ENCODE assay signal across 24 mouse cellular contexts in genomic region chr7:73718497-73719007, GRCm38 (mm10). TPM values are rescaled to one million over a fixed set of nuclear protein-coding genes. Genes with fewer than 3 reads are reported as not detected.
A peak's percentile ranks its signal among the peaks of the same experiment; 100 is the strongest.
DNase-seq lines count a peak whose midpoint lies in the region; ATAC-seq and TF ChIP-seq lines count a peak whose summit lies in the region.
"Had no signal": no experiment of that assay in that cellular context is flagged by ENCODE, and none has a peak within 500 bp of the region (broad histone marks: within the 10 kb centered on the region; RNA-seq: fewer than 3 reads in every experiment).

No protein-coding gene starts in this region.

- H3K4me1 ChIP-seq in forebrain, postnatal 0 days (ENCODE audit: insufficient read depth) = no peaks in the 10 kb centered on the region
- H3K4me1 ChIP-seq in forebrain, embryonic 11.5 days (replicated peaks; ENCODE audit: control insufficient read depth, insufficient read depth, low read length) = no peaks in the 10 kb centered on the region
- peaks cover 38% of the 10 kb centered on the region for H3K4me1 ChIP-seq in heart, embryonic 13.5 days
- H3K4me1 ChIP-seq in intestine, embryonic 16.5 days (ENCODE audit: control insufficient read depth, insufficient read depth, low read length) = 0 out of 2 replicates have a peak, but pooled peaks cover 3% of the 10 kb centered on the region
- H3K4me1 ChIP-seq in intestine, postnatal 0 days (replicated peaks; ENCODE audit: control insufficient read depth, insufficient read depth, low read length) = no peaks in the 10 kb centered on the region

- DNase-seq in forebrain, postnatal 0 days = no peak
- no peak for DNase-seq in forebrain, embryonic 11.5 days (ENCODE audit: low spot score)
- no peak for DNase-seq in heart, postnatal 14 days
- peak; percentile 38 for DNase-seq in retina, embryonic 14.5 days (ENCODE audit: low spot score)
- DNase-seq in retina, postnatal 1 day = no peak
- DNase-seq: B cell, adult 2 months; cerebellum, adult 11 months; cerebellum, adult 8-10 months; cerebellum, postnatal 14 days; embryo, embryonic 11 days; gastrocnemius, postnatal 25 days had no signal

- no peak overlapping the region for H3K9ac ChIP-seq in forebrain, postnatal 0 days
- H3K9ac ChIP-seq in forebrain, embryonic 11.5 days (ENCODE audit: low read length) = no peak overlapping the region
- H3K9ac ChIP-seq in heart, embryonic 13.5 days = no peak overlapping the region
- no peak overlapping the region for H3K9ac ChIP-seq in intestine, embryonic 16.5 days (ENCODE audit: low read depth, low read length)
- H3K9ac ChIP-seq in intestine, postnatal 0 days (ENCODE audit: low read depth, low read length) = no peak overlapping the region
- H3K9ac ChIP-seq: embryonic facial prominence, embryonic 15.5 days; forebrain, embryonic 15.5 days; heart, embryonic 12.5 days; hindbrain, embryonic 12.5 days had no signal

- TF ChIP-seq CTCF in forebrain, postnatal 0 days (IDR thresholded peaks at IDR 0.05; ENCODE audit: low read depth) = no peak
- TF ChIP-seq CTCF in intestine, postnatal 0 days (IDR thresholded peaks at IDR 0.05; ENCODE audit: low read depth) = no peak

- H3K4me2 ChIP-seq in forebrain, postnatal 0 days (ENCODE audit: low read depth) = no peak overlapping the region
- H3K4me2 ChIP-seq in forebrain, embryonic 11.5 days (ENCODE audit: low read depth, low read length, severe bottlenecking) = no peak overlapping the region
- H3K4me2 ChIP-seq in heart, embryonic 13.5 days = no peak overlapping the region
- H3K4me2 ChIP-seq in intestine, embryonic 16.5 days (ENCODE audit: low read depth, low read length) = no peak overlapping the region
- H3K4me2 ChIP-seq in intestine, postnatal 0 days (replicated peaks; ENCODE audit: low read depth) = no peak overlapping the region
- H3K4me2 ChIP-seq: embryonic facial prominence, embryonic 15.5 days; forebrain, embryonic 15.5 days; heart, embryonic 12.5 days; hindbrain, embryonic 12.5 days had no signal

- peak; percentile 19; the same call in 1 of the 2 replicates for ATAC-seq in forebrain, postnatal 0 days
- ATAC-seq in forebrain, embryonic 11.5 days (replicated peaks; ENCODE audit: low FRiP score) = no peak
- no peak for ATAC-seq in heart, embryonic 13.5 days (ENCODE audit: extremely low read depth, insufficient number of reproducible peaks, low FRiP score, low TSS enrichment)
- ATAC-seq in intestine, embryonic 16.5 days = 0 out of 2 replicates have a peak, but pooled peaks have one; percentile 13
- no peak for ATAC-seq in intestine, postnatal 0 days
- ATAC-seq: CD4-positive, CD25-positive, alpha-beta regulatory T cell, adult 4 months; forebrain, embryonic 15.5 days; hindbrain, embryonic 16.5 days; inflammation-experienced regulatory T-cells, adult 6 months had no signal

- H3K9me3 ChIP-seq in forebrain, postnatal 0 days (ENCODE audit: low read length) = no peaks in the 10 kb centered on the region
- no peaks in the 10 kb centered on the region for H3K9me3 ChIP-seq in forebrain, embryonic 11.5 days (ENCODE audit: control insufficient read depth, low read length)
- H3K9me3 ChIP-seq in heart, embryonic 13.5 days = 0 out of 2 replicates have a peak, but pooled peaks cover 6% of the 10 kb centered on the region
- H3K9me3 ChIP-seq in intestine, embryonic 16.5 days (ENCODE audit: control insufficient read depth, low read length) = no peaks in the 10 kb centered on the region; the same call in 1 of the 2 replicates
- H3K9me3 ChIP-seq in intestine, postnatal 0 days (ENCODE audit: control insufficient read depth) = no peaks in the 10 kb centered on the region
- H3K9me3 ChIP-seq: embryonic facial prominence, embryonic 15.5 days; forebrain, embryonic 15.5 days; G1E; heart, embryonic 12.5 days; hindbrain, embryonic 12.5 days had no signal

- H3K27ac ChIP-seq in forebrain, postnatal 0 days (ENCODE audit: low read depth, low read length) = no peak overlapping the region
- H3K27ac ChIP-seq in forebrain, embryonic 11.5 days (ENCODE audit: low read depth, low read length) = no peak overlapping the region
- H3K27ac ChIP-seq in heart, embryonic 13.5 days (replicated peaks) = 0 out of 2 replicates have a peak overlapping the region, but pooled peaks have one; percentile 12
- no peak overlapping the region for H3K27ac ChIP-seq in intestine, embryonic 16.5 days (ENCODE audit: low read length)
- H3K27ac ChIP-seq in intestine, postnatal 0 days (ENCODE audit: low read depth, low read length) = no peak overlapping the region
- H3K27ac ChIP-seq: embryonic facial prominence, embryonic 15.5 days; forebrain, embryonic 10.5 days; forebrain, embryonic 15.5 days; hindbrain, embryonic 12.5 days had no signal

- H3K36me3 ChIP-seq in forebrain, postnatal 0 days (ENCODE audit: insufficient read depth) = no peaks in the 10 kb centered on the region
- H3K36me3 ChIP-seq in forebrain, embryonic 11.5 days (ENCODE audit: control insufficient read depth, insufficient read depth, low read length) = no peaks in the 10 kb centered on the region
- no peaks in the 10 kb centered on the region for H3K36me3 ChIP-seq in heart, embryonic 13.5 days
- no peaks in the 10 kb centered on the region for H3K36me3 ChIP-seq in intestine, embryonic 16.5 days (ENCODE audit: control insufficient read depth, insufficient read depth, low read length)
- no peaks in the 10 kb centered on the region for H3K36me3 ChIP-seq in intestine, postnatal 0 days (ENCODE audit: control insufficient read depth, insufficient read depth)
- H3K36me3 ChIP-seq: embryonic facial prominence, embryonic 15.5 days; forebrain, embryonic 10.5 days; forebrain, embryonic 15.5 days; G1E; heart, embryonic 12.5 days; hindbrain, embryonic 12.5 days had no signal

- intact Hi-C loops in heart, postnatal 14 days (cut with DNase I) = no loop called here

- no peak overlapping the region for H3K4me3 ChIP-seq in forebrain, postnatal 0 days (ENCODE audit: low read depth, low read length)
- H3K4me3 ChIP-seq in forebrain, embryonic 11.5 days (ENCODE audit: low read depth, low read length) = no peak overlapping the region
- no peak overlapping the region for H3K4me3 ChIP-seq in heart, embryonic 13.5 days
- no peak overlapping the region for H3K4me3 ChIP-seq in intestine, embryonic 16.5 days (ENCODE audit: low read length)
- H3K4me3 ChIP-seq in intestine, postnatal 0 days (ENCODE audit: low read depth, low read length) = no peak overlapping the region
- H3K4me3 ChIP-seq: embryonic facial prominence, embryonic 15.5 days; erythroblast, embryonic 14.5 days; forebrain, embryonic 10.5 days; forebrain, embryonic 15.5 days; heart, embryonic 12.5 days; hindbrain, embryonic 12.5 days had no signal

- WGBS in forebrain, postnatal 0 days = 45% methylated on average over 5 of the region's 5 CpGs
- WGBS in forebrain, embryonic 11.5 days = 74% methylated on average over 5 of the region's 5 CpGs
- 34% methylated on average over 5 of the region's 5 CpGs for WGBS in heart, embryonic 13.5 days
- 38% methylated on average over 5 of the region's 5 CpGs for WGBS in intestine, embryonic 16.5 days
- WGBS in intestine, postnatal 0 days = 42% methylated on average over 5 of the region's 5 CpGs

- H3K27me3 ChIP-seq in forebrain, postnatal 0 days (ENCODE audit: insufficient read depth, low read length) = no peaks in the 10 kb centered on the region
- no peaks in the 10 kb centered on the region for H3K27me3 ChIP-seq in forebrain, embryonic 11.5 days (ENCODE audit: control insufficient read depth, insufficient read depth, low read length)
- peaks cover 44% of the 10 kb centered on the region for H3K27me3 ChIP-seq in heart, embryonic 13.5 days (replicated peaks)
- no peaks in the 10 kb centered on the region for H3K27me3 ChIP-seq in intestine, embryonic 16.5 days (replicated peaks; ENCODE audit: control insufficient read depth, insufficient read depth, low read length)
- H3K27me3 ChIP-seq in intestine, postnatal 0 days (replicated peaks; ENCODE audit: control insufficient read depth, insufficient read depth, low read length) = no peaks in the 10 kb centered on the region
- H3K27me3 ChIP-seq: embryonic facial prominence, embryonic 15.5 days; forebrain, embryonic 15.5 days; hindbrain, embryonic 12.5 days had no signal

RNA-seq across cellular contexts. Expression of gene Fam174b, which starts 21.6 kb away (rescaled TPM):
- 44.9 and 49.1 TPM in 2 replicates for total RNA-seq in forebrain, postnatal 0 days (2014; rRNA removed)
- polyA plus RNA-seq in forebrain, postnatal 0 days (2015; fragmentation: Nextera tagmentation; extraction: Ambion mirVana) = 30.7 and 35.6 TPM in 2 replicates
- polyA plus RNA-seq in forebrain, embryonic 11.5 days (2014; fragmentation: Nextera tagmentation; extraction: Ambion mirVana) = 19.7 and 20.3 TPM in 2 replicates
- polyA plus RNA-seq in heart, embryonic 13.5 days (2015; fragmentation: Nextera tagmentation; extraction: Ambion mirVana) = 49.8 and 50.1 TPM in 2 replicates
- 100 to 1,000 TPM; 132 TPM for total RNA-seq in heart, postnatal 14 days (2021)
- polyA plus RNA-seq in intestine, embryonic 16.5 days (2015; fragmentation: Nextera tagmentation; extraction: Ambion mirVana) = 32.7 and 33.7 TPM in 2 replicates
- polyA plus RNA-seq in intestine, postnatal 0 days (2015; fragmentation: Nextera tagmentation; extraction: Ambion mirVana) = 11.6 and 13.6 TPM in 2 replicates
- polyA plus RNA-seq: erythroblast, embryonic 14.5 days had no signal

Comparison
In these comparisons a context has a peak if more than half of its experiments do, and no peak if none do; other contexts are left out.
1. ATAC-seq: peak in forebrain, postnatal 0 days (single experiment) and intestine, embryonic 16.5 days (single experiment); none in forebrain, embryonic 11.5 days (single experiment), heart, embryonic 13.5 days (single experiment) and intestine, postnatal 0 days (single experiment).